Mouse (Mus musculus) C2C12 (cell line): Measurements from ENCODE around the gene Tef.

Source experiments
- CTCF ChIP-seq: IDR thresholded peaks from one replicate; pipeline ENCODE4 v1.5.1; 2011; ENCODE audit not compliant: control insufficient read depth, insufficient read depth, insufficient read length
- MAX ChIP-seq: IDR thresholded peaks from one replicate; pipeline ENCODE4 v1.6.1; 2011; ENCODE audit warnings: mild to moderate bottlenecking, control low read depth

DNA sequence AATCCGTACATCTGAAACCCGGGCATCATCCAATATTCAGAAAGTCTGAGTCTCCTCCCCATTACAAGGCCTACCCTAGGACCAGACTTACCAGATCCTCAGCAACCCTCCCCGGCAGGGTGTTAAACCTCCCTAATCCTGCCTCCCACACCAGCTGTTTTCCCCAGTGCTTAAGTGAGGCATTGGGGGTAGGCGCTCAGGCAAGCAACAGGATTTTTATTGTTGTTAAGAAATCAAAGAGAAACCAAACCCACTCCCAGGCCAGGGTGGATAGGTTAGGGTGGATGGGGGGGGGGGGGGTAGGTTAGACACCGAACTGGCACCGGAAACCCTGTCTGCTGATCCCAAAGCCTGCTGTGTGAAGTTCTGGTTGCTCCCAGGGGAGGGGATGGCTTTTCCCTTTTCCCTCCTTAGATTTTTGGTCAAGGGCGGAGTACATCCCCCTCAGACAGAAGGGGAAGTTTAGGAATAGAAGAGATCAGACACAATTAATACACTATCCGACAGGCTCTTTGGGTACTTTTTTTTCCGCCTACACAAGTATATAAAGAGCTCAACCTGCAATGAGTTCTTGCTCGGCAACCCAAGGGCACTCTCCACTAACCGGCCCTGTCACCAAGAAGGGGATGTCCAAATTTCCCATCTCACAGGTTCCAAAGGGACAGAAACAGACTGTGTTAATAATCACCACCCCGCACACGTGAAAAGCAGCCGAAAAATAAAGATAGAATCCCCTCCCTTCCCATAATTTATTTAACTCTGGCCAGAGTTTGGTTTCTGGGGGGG, 54.9 kb downstream of the Tef start:
- TF ChIP-seq CTCF (no peak), MAX (no peak)
